Mouse (Mus musculus) ovary, postnatal 10 days (tissue): ENCODE data around the gene Cage1.

Experiments used
- DNase-seq: peaks from one replicate; pipeline ENCODE4 v3.0.0; 2022; ENCODE audit warnings: low spot score

Cage1 gene

GRCm38 (mm10) chr13:37965126-37965914, 71.5 kb downstream of the Cage1 start:
- no peak for DNase-seq

- DNase-seq = no peak
Observed at GRCm38 (mm10) chr13:37964128-37965087, 72.5 kb downstream of the Cage1 start.

- peak; percentile 48 for DNase-seq
Observed at GRCm38 (mm10) chr13:37963354-37964007, 73.4 kb downstream of the Cage1 start.

GRCm38 (mm10) chr13:37962541-37962940, 74.3 kb downstream of the Cage1 start:
- DNase-seq = no peak

GRCm38 (mm10) chr13:37959936-37960335, 76.9 kb downstream of the Cage1 start:
- DNase-seq = no peak

GRCm38 (mm10) chr13:37959239-37959907, 77.5 kb downstream of the Cage1 start:
- no peak for DNase-seq

- no peak for DNase-seq
Observed at GRCm38 (mm10) chr13:37958498-37959238, 78.2 kb downstream of the Cage1 start.
